ENCODE assay signal across 9 mouse cellular contexts in the genomic region with DNA sequence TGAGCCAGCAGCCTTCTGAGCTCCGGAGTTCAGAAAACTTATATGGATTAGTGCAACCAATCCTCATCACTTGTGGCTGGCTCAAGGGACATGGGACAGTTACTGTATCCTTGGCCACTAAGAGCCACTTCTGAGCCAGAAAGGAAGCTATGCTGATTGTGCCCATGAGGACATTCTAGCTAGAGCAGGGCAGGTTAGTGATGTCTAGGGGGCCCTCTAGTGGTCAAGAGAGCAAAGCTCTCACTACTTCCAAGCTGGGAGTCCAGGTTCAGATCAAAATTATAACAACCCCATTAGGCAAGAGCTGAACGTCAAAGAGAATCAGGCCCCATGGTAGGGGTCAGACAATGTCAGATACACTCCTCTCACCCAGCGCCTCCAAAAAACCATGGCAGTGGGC. TPM values are rescaled to one million over a fixed set of nuclear protein-coding genes. Genes with fewer than 3 reads are reported as not detected.
DNase-seq lines count a peak whose midpoint lies in the region; ATAC-seq and TF ChIP-seq lines count a peak whose summit lies in the region.
"Had no signal": no experiment of that assay in that cellular context is flagged by ENCODE, and none has a peak within 500 bp of the region (broad histone marks: within the 10 kb centered on the region; RNA-seq: fewer than 3 reads in every experiment).

No protein-coding gene starts in this region.

- CTCF ChIA-PET in Patski (lab: Charles Lee) = interaction anchor here (0.6 to 4.1 kb wide), 28 partner anchors 10 to 304 kb away, joined by 3 to 70 read pairs (median 4); partner anchors contain the start of genes Ccn5 and Ttpal

- H3K4me1 ChIP-seq in spleen, adult 2 months (ENCODE audit: control insufficient read depth, insufficient read depth, insufficient read length) = no peaks in the 10 kb centered on the region

- POLR2A ChIA-PET in Patski (lab: Charles Lee) = interaction anchor here (2.3 kb wide), 1 partner anchor 50 kb away, joined by 9 read pairs; no protein-coding TSS in a partner anchor

- no peak overlapping the region for H3K27ac ChIP-seq in spleen, adult 2 months (ENCODE audit: insufficient read depth, low read length)

- TF ChIP-seq CTCF in Patski (IDR thresholded peaks at IDR 0.05) = peak; percentile 77
- peak; percentile 39; the same call in 1 of the 2 replicates for TF ChIP-seq CTCF in spleen, adult 2 months (IDR thresholded peaks at IDR 0.05; ENCODE audit: extremely low read depth, insufficient read depth, insufficient read length, insufficient replicate concordance)

- no peak for TF ChIP-seq POLR2A in spleen, adult 2 months (IDR thresholded peaks at IDR 0.05; ENCODE audit: low read depth, low read length)

- intact Hi-C loops in heart, postnatal 10 days (cut with DNase I) = loop anchor here (10.0 kb wide), 4 partner anchors 47 to 253 kb away; partner anchors contain the start of gene Ttpal

- ATAC-seq in Patski = peak; percentile 82

- peak; percentile 54 for DNase-seq in adrenal gland, adult 2 months
- no peak for DNase-seq in adrenal gland, postnatal 4 days (ENCODE audit: low spot score in 2 of 2)
- DNase-seq in Patski (ENCODE audit: low read depth, low spot score) = no peak
- DNase-seq in cerebellum, postnatal 36 days = peak; percentile 33 to 58
- DNase-seq in heart, postnatal 10 days = peak; percentile 62 to 72
- peak; percentile 70 for DNase-seq in layer of hippocampus, adult 11-12 months (ENCODE audit: low spot score)
- peak; percentile 63 for DNase-seq in lung, postnatal 25 days (ENCODE audit: low spot score)
- DNase-seq in spleen, adult 2 months (ENCODE audit: low read depth in 1 of 2, low spot score in 2 of 2) = peak; percentile 35 to 41

- H3K36me3 ChIP-seq in spleen, adult 2 months (ENCODE audit: control insufficient read depth, insufficient read depth, low read length) = no peaks in the 10 kb centered on the region

- 43% methylated on average over 3 of the region's 3 CpGs for WGBS in spleen, adult 2 months

- H3K4me3 ChIP-seq in spleen, adult 2 months (ENCODE audit: extremely low read depth, insufficient read depth, insufficient read length) = no peak overlapping the region

- in situ Hi-C loops in Patski (cut with MboI; ENCODE audit: low pct_unique_long_range_greater_than_20kb) = loop anchor here (10.0 kb wide), 2 partner anchors 47 to 157 kb away; no protein-coding TSS in a partner anchor

- H3K27me3 ChIP-seq in Patski = peaks cover 3% of the 10 kb centered on the region
- no peaks in the 10 kb centered on the region for H3K27me3 ChIP-seq in spleen, adult 2 months (ENCODE audit: control insufficient read depth, insufficient read depth, low read length)

RNA-seq across cellular contexts. Expression of gene Ccn5, which starts 33.0 kb away (rescaled TPM):
- total RNA-seq in adrenal gland, adult 2 months (2021) = 1 to 10 TPM in 1 of 2 experiments, under 1 TPM in 1; 0.20 to 1.8 TPM
- polyA plus RNA-seq in adrenal gland, adult 2 months (2012; rRNA removed) = 1.2 and 1.9 TPM in 2 replicates
- not detected for total RNA-seq in adrenal gland, postnatal 4 days (2021)
- 143 TPM for polyA plus RNA-seq in Patski (2021)
- 1 to 10 TPM in 1 of 2 experiments, under 1 TPM in 1; 0.97 to 1.1 TPM for total RNA-seq in heart, postnatal 10 days (2021)
- polyA plus RNA-seq in spleen, adult 2 months (2012; rRNA removed) = 3.1 and 4.8 TPM in 2 replicates
- total RNA-seq: layer of hippocampus, postnatal 25 days had no signal

RNA-seq across cellular contexts. Expression of gene Ada, which starts 37.7 kb away (rescaled TPM):
- 1 to 10 TPM; 4.1 to 5.5 TPM for total RNA-seq in adrenal gland, adult 2 months (2021)
- 0.65 and 0.69 TPM in 2 replicates for polyA plus RNA-seq in adrenal gland, adult 2 months (2012; rRNA removed)
- total RNA-seq in adrenal gland, postnatal 4 days (2021) = 1 to 10 TPM; 6.1 TPM
- polyA plus RNA-seq in Patski (2021) = 4.0 TPM
- 1 to 10 TPM; 1.6 to 1.7 TPM for total RNA-seq in heart, postnatal 10 days (2021)
- 4.3 and 4.5 TPM in 2 replicates for polyA plus RNA-seq in spleen, adult 2 months (2012; rRNA removed)

Comparison
In these comparisons a context has a peak if more than half of its experiments do, and no peak if none do; other contexts are left out.
1. DNase-seq: peak in adrenal gland, adult 2 months (single experiment), cerebellum, postnatal 36 days (2 of 2), heart, postnatal 10 days (2 of 2), layer of hippocampus, adult 11-12 months (single experiment), lung, postnatal 25 days (single experiment) and spleen, adult 2 months (2 of 2); none in adrenal gland, postnatal 4 days (0 of 2) and Patski (single experiment).